Mouse (Mus musculus) spleen, embryonic (tissue): ENCODE measurements at regions not wholly inside any gene's neighbourhood (a gene's known extent, or its start where the extent isn't known, plus 50 kb on each side); places are given as distances from the start of the nearest gene placed in this dataset.
"Not testable (repeated sequence)": the region's sequence is repeated elsewhere in the genome, so short reads cannot be mapped to it uniquely, and the experiment has no call there.

Source experiments
- CTCF ChIA-PET: fragments of 350-600 bp; sonication (Branson Sonifier 250); formaldehyde crosslinking; loops from one replicate; lab custom pipeline; 2022; lab: Charles Lee

- CTCF ChIA-PET = no interaction called here
Measured at GRCm38 (mm10) chr7:69167456-69167855, 418.4 kb upstream of the Arrdc4 start.

DNA sequence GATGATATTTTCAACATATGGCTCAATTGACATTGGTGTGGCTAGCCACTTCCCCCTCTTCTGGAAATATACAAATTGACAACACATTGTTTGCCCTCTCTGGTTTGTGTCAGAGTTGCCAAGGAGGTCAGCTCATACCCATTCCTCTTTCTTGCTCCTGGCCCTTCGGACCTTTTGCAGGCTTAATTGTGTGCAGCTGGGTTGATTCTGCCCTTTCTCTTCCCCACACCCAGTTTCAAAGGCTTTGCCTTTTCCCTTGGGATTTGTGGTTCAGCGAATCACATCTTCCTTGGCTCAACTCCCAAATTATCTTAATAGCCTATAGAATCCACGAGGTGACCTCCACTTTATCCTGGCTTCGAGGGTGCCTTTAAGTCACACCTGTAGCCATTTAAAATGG lies 412.9 kb upstream of the Arrdc4 start:
- CTCF ChIA-PET = no interaction called here

GRCm38 (mm10) chr7:69142351-69142750 lies 393.3 kb upstream of the Arrdc4 start:
- CTCF ChIA-PET = no interaction called here

DNA sequence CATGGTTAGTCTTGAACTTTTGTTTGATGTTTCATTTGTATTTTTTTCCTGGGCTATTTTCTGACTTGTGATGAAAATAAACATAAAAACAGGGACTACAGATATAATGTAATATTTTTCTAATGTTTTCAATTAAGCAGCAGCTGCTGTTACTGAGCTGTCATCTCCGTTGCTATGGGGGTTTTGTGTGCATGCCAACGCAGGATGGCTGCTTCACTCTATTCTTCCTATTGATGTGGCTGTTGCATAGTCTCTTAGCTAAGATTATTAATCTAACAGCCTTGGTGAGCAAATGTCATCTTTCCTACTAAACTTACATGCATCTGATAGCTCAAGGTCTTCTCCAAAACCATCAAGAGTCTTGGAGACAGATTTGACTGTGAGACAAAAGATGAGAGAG lies 384.4 kb upstream of the Arrdc4 start:
- CTCF ChIA-PET = no interaction called here

DNA sequence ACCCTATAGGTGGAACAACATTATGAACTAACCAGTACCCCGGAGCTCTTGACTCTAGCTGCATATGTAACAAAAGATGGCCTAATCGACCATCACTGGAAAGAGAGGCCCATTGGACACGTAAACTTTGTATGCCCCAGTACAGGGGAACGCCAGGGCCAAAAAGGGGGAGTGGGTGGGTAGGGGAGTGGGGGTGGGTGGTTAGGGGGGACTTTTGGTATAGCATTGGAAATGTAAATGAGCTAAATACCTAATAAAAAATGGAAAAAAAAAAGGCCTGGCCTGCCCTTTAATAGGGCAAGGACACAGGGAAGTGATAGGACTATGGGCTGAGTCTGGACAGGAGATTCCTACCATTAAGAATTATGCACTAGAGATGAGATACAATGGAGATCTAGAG lies 352.7 kb upstream of the Arrdc4 start:
- CTCF ChIA-PET = not testable (repeated sequence)

DNA sequence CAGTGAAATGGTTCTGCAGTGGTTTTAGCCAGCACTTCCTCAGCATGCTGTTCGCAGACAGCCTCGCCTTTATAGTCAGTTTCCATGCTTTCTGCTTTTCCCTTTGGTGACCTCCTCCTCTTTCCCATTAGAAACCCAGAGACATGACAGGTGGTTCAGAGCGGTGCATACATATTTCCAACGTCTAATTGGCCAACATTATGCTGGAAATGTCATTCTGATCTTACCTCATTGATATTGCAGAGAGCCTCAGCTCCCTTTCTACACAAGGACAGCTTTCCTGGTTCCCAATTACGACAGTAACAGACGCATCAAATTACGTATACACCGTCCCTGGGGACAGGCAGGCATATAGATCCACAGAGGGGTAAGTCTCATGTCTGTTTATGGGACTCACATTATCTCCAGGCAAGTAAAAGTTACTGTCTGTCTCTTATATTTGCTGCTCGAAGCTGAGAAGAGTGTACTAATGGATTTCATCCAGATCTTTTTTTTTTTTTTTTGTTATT lies 348.6 kb upstream of the Arrdc4 start:
- CTCF ChIA-PET = interaction anchor here (0.6 kb wide), 1 partner anchor 45 kb away, joined by 4 read pairs; no protein-coding TSS in a partner anchor

DNA sequence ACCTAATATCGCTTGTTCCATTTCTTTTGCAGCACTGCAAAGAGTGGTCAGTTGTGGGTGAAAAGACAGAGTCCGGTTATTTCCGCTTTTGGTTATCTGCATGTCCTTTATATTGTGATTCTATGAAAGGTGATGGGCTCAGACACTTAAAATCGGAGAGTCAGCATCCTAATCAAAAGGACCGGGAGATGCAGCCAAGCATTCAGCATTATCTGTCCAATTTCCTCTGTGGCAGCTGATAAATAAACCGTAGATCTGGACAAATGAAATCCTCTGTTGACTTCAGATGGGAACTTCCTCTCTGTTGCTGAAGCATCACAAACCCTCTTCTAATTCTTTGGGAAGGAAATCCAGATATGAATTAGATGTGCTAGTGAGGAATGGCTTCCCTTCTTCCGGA lies 325.7 kb upstream of the Arrdc4 start:
- CTCF ChIA-PET = no interaction called here

- CTCF ChIA-PET = no interaction called here
Measured at GRCm38 (mm10) chr7:69062994-69063393, 314.0 kb upstream of the Arrdc4 start.

- CTCF ChIA-PET = no interaction called here
Measured at GRCm38 (mm10) chr7:69062506-69062905, 313.5 kb upstream of the Arrdc4 start.

DNA sequence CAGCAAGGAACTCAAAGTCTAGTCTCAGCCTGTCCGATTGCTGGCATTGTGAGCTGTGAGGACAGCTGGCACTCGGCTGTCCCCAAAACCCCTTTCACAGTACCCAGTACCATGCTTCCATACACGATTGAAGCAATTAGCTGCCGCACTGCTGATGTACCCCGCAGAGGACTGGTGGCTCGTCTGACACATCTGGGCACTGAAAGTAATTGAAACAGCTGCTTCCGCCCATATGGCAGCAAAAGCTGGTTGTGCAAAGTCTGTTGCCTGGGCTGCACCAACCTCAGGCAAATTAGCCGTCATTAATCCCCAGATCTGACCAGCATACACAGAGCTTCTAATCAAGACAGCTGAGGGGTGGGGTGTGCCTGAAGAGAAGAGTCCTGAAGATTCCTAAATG lies 313.1 kb upstream of the Arrdc4 start:
- CTCF ChIA-PET = no interaction called here

- CTCF ChIA-PET = no interaction called here
Measured at GRCm38 (mm10) chr7:69061242-69061641, 312.2 kb upstream of the Arrdc4 start.

DNA sequence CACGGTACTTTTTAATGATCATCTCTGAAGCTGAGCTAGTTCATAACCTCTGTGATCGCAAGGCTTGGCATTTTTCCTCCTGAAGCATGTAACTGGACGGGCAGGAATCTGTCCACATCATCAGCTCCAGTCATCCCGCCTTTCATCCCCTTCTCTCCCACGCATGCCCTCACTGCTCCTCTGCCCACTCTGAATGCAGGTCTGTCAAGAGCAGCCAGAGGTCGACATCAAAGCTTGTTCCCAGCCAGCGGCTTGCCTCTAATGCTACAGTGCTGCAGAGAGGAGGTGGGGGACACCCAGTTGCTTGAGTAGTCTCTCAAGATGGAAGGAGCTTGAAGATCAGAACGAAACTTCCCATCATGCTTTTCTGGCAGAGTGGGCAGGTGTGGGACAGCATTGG lies 267.5 kb upstream of the Arrdc4 start:
- CTCF ChIA-PET = no interaction called here

DNA sequence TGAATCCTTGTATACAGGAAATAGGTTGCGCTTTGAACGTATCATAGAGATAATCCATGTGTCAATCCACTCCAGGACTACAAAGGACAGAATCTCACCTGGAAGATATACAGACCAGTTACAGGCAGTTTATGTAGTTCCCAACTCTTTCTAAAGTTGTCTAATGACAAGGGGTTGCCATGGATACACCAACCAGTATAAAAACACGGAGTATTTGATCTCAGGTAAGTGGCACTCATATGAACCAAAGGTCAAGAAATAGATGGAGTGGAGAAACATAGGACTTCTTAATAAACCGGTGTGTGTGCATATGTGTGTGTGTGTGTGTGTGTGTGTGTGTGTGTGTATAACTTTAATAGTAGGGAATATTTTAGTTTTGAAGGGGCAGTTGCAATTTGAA lies 266.0 kb upstream of the Arrdc4 start:
- CTCF ChIA-PET = no interaction called here

- CTCF ChIA-PET = no interaction called here
Measured at GRCm38 (mm10) chr7:69007237-69007636, 258.2 kb upstream of the Arrdc4 start.

DNA sequence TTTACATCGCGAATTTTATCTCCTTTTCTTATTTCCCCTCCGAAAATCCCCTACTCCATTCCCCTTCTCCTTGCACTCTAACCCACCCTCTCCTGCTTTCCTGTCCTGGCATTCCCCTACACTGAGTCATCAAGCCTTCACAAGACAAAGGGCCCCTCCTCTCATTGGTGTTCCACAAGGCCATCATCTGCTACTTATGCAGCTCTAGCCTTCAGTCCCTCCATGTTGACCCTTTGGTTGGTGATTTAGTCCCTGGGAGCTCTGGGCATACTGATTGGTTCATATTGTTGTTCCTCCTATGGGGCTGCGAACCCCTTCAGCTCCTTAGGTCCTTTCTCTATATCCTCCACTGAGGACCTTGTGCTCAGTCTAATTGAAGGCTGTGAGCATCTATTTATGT lies 239.0 kb upstream of the Arrdc4 start:
- CTCF ChIA-PET = no interaction called here

GRCm38 (mm10) chr7:68983937-68984336 lies 234.9 kb upstream of the Arrdc4 start:
- CTCF ChIA-PET = no interaction called here

- CTCF ChIA-PET = no interaction called here
Measured at GRCm38 (mm10) chr7:68982914-68983502, 234.0 kb upstream of the Arrdc4 start.

- CTCF ChIA-PET = no interaction called here
Measured at GRCm38 (mm10) chr7:68978576-68978975, 229.5 kb upstream of the Arrdc4 start.

DNA sequence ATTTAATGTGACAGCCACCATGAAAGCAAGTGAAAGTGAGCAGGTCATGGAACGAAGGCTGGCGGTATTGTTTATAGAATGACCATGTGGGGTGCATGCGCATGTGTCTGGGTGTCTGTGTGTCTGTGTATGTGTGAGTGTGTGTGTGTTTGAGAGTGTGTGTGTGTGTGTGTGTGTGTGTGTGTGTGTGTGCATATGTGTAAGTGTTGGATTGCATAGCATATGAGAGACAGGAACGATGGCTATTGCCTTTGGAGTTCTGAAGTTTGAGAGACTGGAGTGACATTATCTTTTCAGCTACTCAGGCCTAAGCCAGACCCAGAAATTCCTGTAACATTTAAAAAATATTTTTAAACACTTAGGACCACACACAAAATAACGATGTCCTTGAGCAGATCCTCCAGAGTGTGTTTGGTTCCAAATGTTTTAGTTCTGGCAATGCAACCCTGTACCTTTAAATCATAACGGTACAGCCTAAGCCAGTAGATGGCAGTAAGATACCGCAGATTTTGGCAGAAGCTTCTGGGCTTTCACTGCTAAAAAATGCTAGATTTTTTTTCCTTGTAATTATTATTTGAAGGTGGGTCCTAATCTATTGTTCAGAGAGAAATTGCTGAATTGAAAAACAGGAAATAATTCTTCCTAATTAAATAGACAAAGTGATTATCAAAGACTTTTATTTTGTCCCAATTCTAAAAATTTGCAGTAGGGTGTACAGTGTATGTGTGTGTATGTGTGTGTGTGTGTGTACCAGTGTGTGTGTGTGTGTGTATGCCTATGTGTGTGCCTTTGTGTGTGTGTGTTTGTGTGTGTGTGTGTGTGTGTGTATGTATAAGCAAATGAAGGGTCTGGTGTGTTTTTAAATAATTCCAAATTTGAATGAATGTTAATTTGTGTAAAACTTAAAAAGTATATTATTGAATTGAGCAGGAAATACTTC lies 228.0 kb upstream of the Arrdc4 start:
- CTCF ChIA-PET = no interaction called here

DNA sequence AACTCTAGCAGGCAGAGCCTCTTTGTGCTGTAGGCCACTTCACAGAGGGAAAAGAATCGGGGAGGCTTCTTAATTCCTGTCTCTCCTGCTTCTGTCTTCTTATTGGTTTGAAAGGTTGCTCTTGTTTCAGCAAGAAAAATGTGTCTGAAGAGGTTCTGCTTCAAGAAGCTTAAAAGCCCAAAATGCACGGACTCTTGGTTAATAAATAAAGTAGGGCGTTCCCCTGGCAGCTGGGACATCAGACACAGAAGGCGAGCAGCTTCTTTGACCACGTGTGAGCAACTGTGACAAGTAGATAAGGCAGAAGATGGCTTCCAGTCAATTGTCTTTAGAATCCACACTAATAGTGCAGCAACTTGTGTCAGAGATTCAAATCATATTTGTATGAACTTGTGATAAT lies 226.9 kb upstream of the Arrdc4 start:
- CTCF ChIA-PET = no interaction called here

DNA sequence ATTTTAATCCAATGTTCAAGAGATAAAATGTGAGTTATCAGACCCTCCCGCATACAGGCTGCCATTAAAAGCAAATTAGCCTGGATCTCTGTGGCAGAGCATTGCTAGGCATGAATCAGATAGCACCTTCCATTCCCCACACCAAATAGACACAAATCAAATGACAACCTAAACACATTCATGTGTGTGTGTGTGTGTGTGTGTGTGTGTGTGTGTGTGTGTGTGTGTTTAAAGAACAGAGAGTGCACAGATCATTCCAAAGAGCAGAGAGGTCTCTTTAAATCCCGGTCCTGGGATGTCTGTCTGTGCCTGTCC lies 226.5 kb upstream of the Arrdc4 start:
- CTCF ChIA-PET = no interaction called here

- CTCF ChIA-PET = no interaction called here
Measured at GRCm38 (mm10) chr7:68974761-68975579, 225.9 kb upstream of the Arrdc4 start.
